Mouse (Mus musculus) B cell, adult 62 days (primary cell): ENCODE measurements around the gene Gm29735. TPM values are rescaled to one million over a fixed set of nuclear protein-coding genes. Genes with fewer than 3 reads are reported as not detected.

ENCODE experiments used
- total RNA-seq: library from RNA; stranded (reverse); gene quantifications from 4 replicates; pipeline ENCODE4 v1.2.4, GENCODE M21; 2023

The Gm29735 gene
- total RNA-seq: not detected in 4 replicates

GRCm38 (mm10) chr7:142157013-142157412, at the start of gene Gm29735:
TSS of gene Gm29735 (minus strand) at chr7:142157113.

GRCm38 (mm10) chr7:142201064-142201463, 44.2 kb upstream of the Gm29735 start, which contains the start of gene Krtap5-3:
TSS of gene Krtap5-3 (plus strand) at chr7:142201364.

GRCm38 (mm10) chr7:142190289-142190688, 33.4 kb upstream of the Gm29735 start, which contains the start of gene Gm10153:
TSS of gene Gm10153 (minus strand) at chr7:142190389.

GRCm38 (mm10) chr7:142175905-142176304, 19.0 kb upstream of the Gm29735 start, which contains the start of gene Krtap5-2:
TSS of gene Krtap5-2 (minus strand) at chr7:142176005.

GRCm38 (mm10) chr7:142165639-142166038, 8.7 kb upstream of the Gm29735 start, which contains the start of gene Gm4553:
TSS of gene Gm4553 (minus strand) at chr7:142165739.

GRCm38 (mm10) chr7:142144507-142144906, 12.4 kb downstream of the Gm29735 start, which contains the start of gene Gm45337:
TSS of gene Gm45337 (minus strand) at chr7:142144607.

GRCm38 (mm10) chr7:142135934-142136333, 21.0 kb downstream of the Gm29735 start, which contains the start of gene Gm39115:
TSS of gene Gm39115 (minus strand) at chr7:142136034.

GRCm38 (mm10) chr7:142120629-142121028, 36.3 kb downstream of the Gm29735 start, which contains the start of gene Gm45618:
TSS of gene Gm45618 (minus strand) at chr7:142120729.

Other genes starting within 250 kb of the Gm29735 start
- gene Tollip, start 238.6 kb downstream of the Gm29735 start, total RNA-seq: 67.8 to 75.1 TPM (median 73.5 TPM) in 4 replicates
- not detected in 4 replicates for gene Brsk2, start 207.4 kb downstream of the Gm29735 start, total RNA-seq
- 33.3 to 45.7 TPM (median 40.9 TPM) in 4 replicates for gene Mob2, start 96.0 kb downstream of the Gm29735 start, total RNA-seq
- 4.6 to 6.7 TPM (median 5.9 TPM) in 4 replicates for gene Dusp8, start 61.3 kb downstream of the Gm29735 start, total RNA-seq
- gene Gm45618, start 36.4 kb downstream of the Gm29735 start, total RNA-seq: not detected in 4 replicates
- gene Gm39115, start 21.1 kb downstream of the Gm29735 start, total RNA-seq: not detected in 4 replicates
- not detected in 4 replicates for gene Gm45337, start 12.5 kb downstream of the Gm29735 start, total RNA-seq
- not detected in 4 replicates for gene Gm4553, start 8.6 kb upstream of the Gm29735 start, total RNA-seq
- not detected in 4 replicates for gene Krtap5-2, start 18.9 kb upstream of the Gm29735 start, total RNA-seq
- gene Gm10153, start 33.3 kb upstream of the Gm29735 start, total RNA-seq: not detected in 4 replicates
- not detected in 4 replicates for gene Krtap5-3, start 44.3 kb upstream of the Gm29735 start, total RNA-seq
- gene Gm7579, start 54.7 kb upstream of the Gm29735 start, total RNA-seq: not detected in 4 replicates
- not detected in 4 replicates for gene Krtap5-5, start 72.9 kb upstream of the Gm29735 start, total RNA-seq
- not detected in 4 replicates for gene Gm40460, start 84.0 kb upstream of the Gm29735 start, total RNA-seq
- not detected in 4 replicates for gene Gm2431, start 101.2 kb upstream of the Gm29735 start, total RNA-seq
- not detected in 4 replicates for gene Gm4559, start 117.2 kb upstream of the Gm29735 start, total RNA-seq
- gene Krtap5-1, start 140.0 kb upstream of the Gm29735 start, total RNA-seq: not detected in 4 replicates
- not detected in 4 replicates for gene Krtap5-4, start 146.4 kb upstream of the Gm29735 start, total RNA-seq
- 0.75 TPM in 1 of 4 replicates, not detected in the others for gene Ifitm10, start 216.6 kb upstream of the Gm29735 start, total RNA-seq
- gene Gm49369, start 225.6 kb upstream of the Gm29735 start, total RNA-seq: 0.85 TPM in 1 of 4 replicates, not detected in the others
- gene Ctsd, start 230.9 kb upstream of the Gm29735 start, total RNA-seq: 67.6 to 79.8 TPM (median 71.9 TPM) in 4 replicates